Mouse (Mus musculus) brain, embryonic 18.5 days (tissue): ENCODE results near the gene Trp53bp2.

Source experiments
- DNase-seq: peaks from one replicate; pipeline ENCODE4 v3.0.0-alpha.2; 2012; ENCODE audit warnings: low read depth, low spot score

The Trp53bp2 gene

GRCm38 (mm10) chr1:182408684-182409327, at the start of gene Trp53bp2:
Gene Trp53bp2, plus strand, starts transcription at chr1:182409172.
- peak; percentile 94 for DNase-seq

- no peak for DNase-seq
These were observed 46.3 kb upstream of the Trp53bp2 start for GRCm38 (mm10) chr1:182362703-182363102.

- DNase-seq: no peak
These were observed 45.1 kb upstream of the Trp53bp2 start for GRCm38 (mm10) chr1:182363683-182364404.

GRCm38 (mm10) chr1:182368309-182368708, 40.7 kb upstream of the Trp53bp2 start:
- DNase-seq: no peak

- no peak for DNase-seq
These were observed 40.2 kb upstream of the Trp53bp2 start for GRCm38 (mm10) chr1:182368782-182369181.

GRCm38 (mm10) chr1:182369435-182369834, 39.5 kb upstream of the Trp53bp2 start:
- no peak for DNase-seq

GRCm38 (mm10) chr1:182371891-182372290, 37.1 kb upstream of the Trp53bp2 start:
- DNase-seq: no peak

GRCm38 (mm10) chr1:182376221-182376620, 32.8 kb upstream of the Trp53bp2 start:
- peak; percentile 24 for DNase-seq

- no peak for DNase-seq
These were observed 32.1 kb upstream of the Trp53bp2 start for GRCm38 (mm10) chr1:182376826-182377225.

- no peak for DNase-seq
These were observed 31.5 kb upstream of the Trp53bp2 start for GRCm38 (mm10) chr1:182377519-182377918.

- DNase-seq: no peak
These were observed 30.7 kb upstream of the Trp53bp2 start for GRCm38 (mm10) chr1:182378205-182378835.

GRCm38 (mm10) chr1:182378876-182379275, 30.1 kb upstream of the Trp53bp2 start:
- no peak for DNase-seq

- no peak for DNase-seq
These were observed 28.3 kb upstream of the Trp53bp2 start for GRCm38 (mm10) chr1:182380683-182381082.

- DNase-seq: no peak
These were observed 27.6 kb upstream of the Trp53bp2 start for GRCm38 (mm10) chr1:182381327-182381726.

GRCm38 (mm10) chr1:182383096-182383495, 25.9 kb upstream of the Trp53bp2 start:
- no peak for DNase-seq

- DNase-seq: no peak
These were observed 22.5 kb upstream of the Trp53bp2 start for GRCm38 (mm10) chr1:182386449-182386848.

GRCm38 (mm10) chr1:182388729-182389128, 20.2 kb upstream of the Trp53bp2 start:
- DNase-seq: no peak

- no peak for DNase-seq
These were observed 10.8 kb upstream of the Trp53bp2 start for GRCm38 (mm10) chr1:182398171-182398570.

GRCm38 (mm10) chr1:182398780-182399179, 10.2 kb upstream of the Trp53bp2 start:
- DNase-seq: no peak

GRCm38 (mm10) chr1:182399205-182399604, 9.8 kb upstream of the Trp53bp2 start:
- DNase-seq: no peak

GRCm38 (mm10) chr1:182399908-182400307, 9.1 kb upstream of the Trp53bp2 start:
- DNase-seq: no peak

GRCm38 (mm10) chr1:182403076-182403475, 5.9 kb upstream of the Trp53bp2 start:
- DNase-seq: no peak

GRCm38 (mm10) chr1:182406621-182407020, 2.4 kb upstream of the Trp53bp2 start:
- no peak for DNase-seq
